Mouse (Mus musculus) liver, adult 2 months (tissue): ENCODE results near the gene Tex14. TPM values are rescaled to one million over a fixed set of nuclear protein-coding genes. Genes with fewer than 3 reads are reported as not detected.

Source experiments
- DNase-seq: peaks from one replicate; pipeline ENCODE4 v3.0.0-alpha.2; 2011; ENCODE audit warnings: low read depth, low spot score; ENCODE audit errors: extremely low read depth
- H3K27ac ChIP-seq: fragments of 200-500 bp; replicated peaks from 2 replicates; pipeline ENCODE4 v1.5.1; 2012; ENCODE audit warnings: low read depth, mild to moderate bottlenecking, control low read depth, inconsistent platforms, low read length; ENCODE audit not compliant: insufficient read depth
- H3K27me3 ChIP-seq: fragments of 200-500 bp; 2 replicates; pipeline ENCODE4 v1.6.1; 2012; ENCODE audit warnings: mild to moderate bottlenecking, moderate library complexity, low read length, inconsistent platforms; ENCODE audit not compliant: control insufficient read depth, insufficient read depth
- H3K36me3 ChIP-seq: fragments of 200-500 bp; 2 replicates; pipeline ENCODE4 v1.6.1; 2012; ENCODE audit warnings: low read length, inconsistent platforms; ENCODE audit not compliant: control insufficient read depth, insufficient read depth
- H3K4me1 ChIP-seq: fragments of 200-500 bp; 2 replicates; pipeline ENCODE4 v1.6.1; 2011; ENCODE audit warnings: low read length; ENCODE audit not compliant: control insufficient read depth, insufficient read depth
- H3K4me3 ChIP-seq: fragments of 200-500 bp; 2 replicates; pipeline ENCODE4 v1.5.1; 2011; ENCODE audit warnings: low read depth, mild to moderate bottlenecking, control low read depth, low read length, moderate library complexity; ENCODE audit not compliant: insufficient read depth
- H3K79me2 ChIP-seq: fragments of 200-500 bp; 2 replicates; pipeline ENCODE4 v1.6.1; 2012; ENCODE audit warnings: inconsistent platforms, mild to moderate bottlenecking, low read length, moderate library complexity; ENCODE audit not compliant: control insufficient read depth, insufficient read depth
- H3K9ac ChIP-seq: fragments of 200-500 bp; 2 replicates; pipeline ENCODE4 v1.6.1; 2012; ENCODE audit warnings: low read depth, mild to moderate bottlenecking, control low read depth, inconsistent platforms, low read length
- CTCF ChIP-seq: fragments of 200-500 bp; IDR thresholded peaks from 2 replicates; pipeline ENCODE4 v1.5.1; 2011; ENCODE audit warnings: low read depth, low read length, control low read depth
- POLR2A ChIP-seq: fragments of 200-500 bp; IDR thresholded peaks from 2 replicates; pipeline ENCODE4 v1.6.1; 2011; ENCODE audit warnings: low read length, control low read depth; ENCODE audit not compliant: insufficient read depth; ENCODE audit errors: extremely low read depth
- WGBS: fragments of 180-500 bp; shearing (Covaris S2); methylation state at CpG from one replicate; pipeline ENCODE4 v1.1.7; 2018; 5-methylcytosine and 5-hydroxymethylcytosine counted together
- polyA plus RNA-seq: library from polyadenylated mRNA; depleted of rRNA; stranded (reverse); fragments of >200 nt; gene quantifications from 2 replicates; pipeline ENCODE4 v1.2.3, GENCODE M21; 2012
- total RNA-seq: library from RNA; depleted of rRNA; stranded (reverse); fragments of >200 nt; gene quantifications from 2 replicates; pipeline ENCODE4 v1.2.3, GENCODE M21; 2014

Gene Tex14
- total and polyA plus RNA-seq, 2 experiments = 0.02 to 0.28 TPM

DNA sequence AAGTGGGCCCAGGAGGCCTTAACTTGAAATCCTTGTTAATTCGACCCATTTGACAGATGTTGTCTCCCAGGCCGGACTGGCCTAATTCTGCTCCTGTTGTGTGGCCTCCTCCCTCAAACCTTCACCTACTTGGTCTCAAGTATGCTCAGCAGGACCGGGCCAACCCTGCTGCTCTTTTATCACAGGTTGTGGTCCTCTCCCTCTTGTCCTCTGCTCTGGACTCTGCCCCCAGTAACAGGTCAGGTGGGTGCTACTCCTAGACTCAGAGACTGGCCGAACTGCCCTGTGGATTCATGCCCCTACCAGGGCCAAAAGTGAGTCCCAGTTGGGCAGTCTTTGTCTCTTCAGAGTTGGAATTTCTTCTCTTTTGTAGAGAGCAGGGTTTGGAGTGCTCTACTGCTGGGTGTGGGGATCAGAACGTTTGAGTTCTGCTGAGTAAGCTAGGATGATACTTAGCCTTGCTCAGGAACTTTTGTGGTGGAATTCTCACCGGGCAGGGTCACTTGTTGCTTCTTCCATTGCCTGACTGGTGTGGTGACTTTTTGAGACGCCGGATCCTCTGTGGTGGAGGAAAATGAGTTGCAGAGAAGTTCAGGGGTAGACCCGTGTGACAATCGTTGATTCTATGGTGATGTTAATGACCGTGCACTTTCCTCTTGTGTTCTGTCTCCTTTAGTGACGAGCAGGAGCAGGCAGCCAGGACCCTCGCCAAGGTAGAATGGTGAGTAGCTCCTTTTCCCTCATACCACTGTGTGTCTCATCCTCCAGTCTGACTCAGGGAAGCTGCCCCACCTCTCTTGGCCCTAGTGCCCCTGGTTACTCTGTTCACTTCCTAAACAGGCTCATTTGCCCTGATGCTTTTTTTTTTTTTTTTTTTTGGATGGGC lies 188.1 kb downstream of the Tex14 start:
- H3K36me3 ChIP-seq = peaks cover 9% of the 10 kb centered on the region
- TF ChIP-seq POLR2A = 0 out of 2 replicates have a peak, but pooled peaks have one; percentile 14
- no peak for TF ChIP-seq CTCF

DNA sequence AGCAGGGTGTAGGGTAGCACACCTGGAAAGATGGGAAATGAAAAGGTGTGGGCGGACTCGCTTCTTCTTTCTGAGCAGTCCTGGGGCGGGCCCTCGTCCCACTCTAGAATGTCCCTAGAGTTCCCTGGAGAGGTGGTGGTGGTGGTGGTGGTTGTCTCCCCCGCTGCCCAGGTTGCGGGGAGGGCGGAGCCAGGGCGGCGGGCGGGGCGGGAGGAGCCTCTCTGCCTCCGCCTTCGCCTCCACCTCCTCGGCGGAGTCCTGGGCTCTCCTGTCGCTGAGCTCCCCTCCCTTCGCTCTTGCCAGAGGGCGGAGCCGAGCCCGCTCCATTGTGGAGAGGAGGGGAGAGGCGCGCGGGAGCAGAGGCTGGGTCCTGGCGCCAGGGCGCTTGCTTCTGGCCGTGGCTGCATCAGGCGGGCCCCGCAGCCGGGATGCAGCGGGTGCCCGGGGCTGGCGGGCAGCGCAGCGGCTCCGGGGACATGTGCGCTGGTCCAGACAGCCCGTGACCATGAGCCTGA lies 190.5 kb downstream of the Tex14 start:
- Histone ChIP-seq H3K4me1 (peaks cover 14% of the 10 kb centered on the region), H3K79me2 (peaks cover 12% of the 10 kb centered on the region; the same call in 1 of the 2 replicates), H3K9ac (peak overlapping the region; percentile 59), H3K27me3 (no peaks in the 10 kb centered on the region), H3K27ac (peak overlapping the region; percentile 9), H3K4me3 (peak overlapping the region; percentile 62), H3K36me3 (peaks cover 26% of the 10 kb centered on the region)
- peak; percentile 77 for DNase-seq
- TF ChIP-seq CTCF = no peak
- no peak for TF ChIP-seq POLR2A
- 4% methylated on average over 34 of the region's 37 CpGs for WGBS

More for the DNA sequence above, 188.1 kb downstream of the Tex14 start:
- peaks cover 22% of the 10 kb centered on the region for H3K4me1 ChIP-seq
- WGBS = 9% methylated on average over 13 of the region's 13 CpGs
- H3K79me2 ChIP-seq = peaks cover 12% of the 10 kb centered on the region; the same call in 1 of the 2 replicates
- no peaks in the 10 kb centered on the region for H3K27me3 ChIP-seq
- DNase-seq = peak; percentile 97
- H3K27ac ChIP-seq = peak overlapping the region; percentile 91
- peak overlapping the region; percentile 81 for H3K9ac ChIP-seq
- H3K4me3 ChIP-seq = peak overlapping the region; percentile 71

DNA sequence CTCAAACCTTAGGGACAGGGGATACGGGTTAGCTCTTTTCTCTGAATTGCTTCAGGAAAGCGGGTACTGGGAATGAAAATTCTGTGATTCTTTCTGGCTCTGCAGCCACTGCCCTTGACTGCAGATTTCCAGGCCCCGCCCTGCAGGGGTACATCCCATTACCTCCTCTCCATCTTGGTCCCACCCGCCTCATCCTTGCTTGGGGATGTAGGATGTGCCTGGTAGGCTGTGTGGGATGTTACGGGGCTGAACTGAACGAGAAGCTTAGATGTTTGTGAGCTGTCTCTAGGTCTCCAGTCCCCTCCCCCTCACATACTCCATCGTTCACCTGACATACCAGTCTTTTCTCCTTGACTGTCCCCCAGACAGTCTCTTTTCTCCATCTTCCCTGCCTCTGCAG lies 191.1 kb downstream of the Tex14 start:
- peaks cover 32% of the 10 kb centered on the region for H3K36me3 ChIP-seq
- no peaks in the 10 kb centered on the region for H3K27me3 ChIP-seq
- 67% methylated on average over 7 of the region's 7 CpGs for WGBS
- H3K79me2 ChIP-seq = peaks cover 11% of the 10 kb centered on the region; the same call in 1 of the 2 replicates
- H3K4me1 ChIP-seq = peaks cover 14% of the 10 kb centered on the region
- TF ChIP-seq POLR2A = no peak
- peak overlapping the region; percentile 62 for H3K4me3 ChIP-seq
- H3K9ac ChIP-seq = peak overlapping the region; percentile 59
- DNase-seq = no peak
- H3K27ac ChIP-seq = no peak overlapping the region; the same call in 1 of the 2 replicates

DNA sequence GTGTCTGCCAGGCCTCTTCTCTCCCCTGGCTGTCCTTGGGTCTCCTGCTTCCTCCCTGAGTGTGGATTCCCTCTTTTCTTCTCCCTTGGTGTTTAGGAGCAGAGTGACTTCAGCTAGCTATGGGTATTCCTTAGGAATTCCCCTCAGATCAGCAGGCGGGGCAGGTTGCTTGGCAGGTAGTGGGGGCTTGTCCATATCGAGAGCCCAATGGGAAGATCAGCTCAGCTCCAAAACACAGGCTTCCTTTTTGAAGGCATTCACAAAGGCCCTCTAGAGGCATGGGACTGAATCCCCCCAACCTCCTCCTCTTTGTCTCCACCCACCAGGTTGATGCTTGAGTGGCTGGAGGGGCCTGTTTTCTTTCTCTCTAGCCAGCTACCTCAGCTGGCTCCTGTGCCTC lies 191.6 kb downstream of the Tex14 start:
- Histone ChIP-seq H3K36me3 (peaks cover 36% of the 10 kb centered on the region), H3K27ac (no peak overlapping the region), H3K4me3 (no peak overlapping the region)

DNA sequence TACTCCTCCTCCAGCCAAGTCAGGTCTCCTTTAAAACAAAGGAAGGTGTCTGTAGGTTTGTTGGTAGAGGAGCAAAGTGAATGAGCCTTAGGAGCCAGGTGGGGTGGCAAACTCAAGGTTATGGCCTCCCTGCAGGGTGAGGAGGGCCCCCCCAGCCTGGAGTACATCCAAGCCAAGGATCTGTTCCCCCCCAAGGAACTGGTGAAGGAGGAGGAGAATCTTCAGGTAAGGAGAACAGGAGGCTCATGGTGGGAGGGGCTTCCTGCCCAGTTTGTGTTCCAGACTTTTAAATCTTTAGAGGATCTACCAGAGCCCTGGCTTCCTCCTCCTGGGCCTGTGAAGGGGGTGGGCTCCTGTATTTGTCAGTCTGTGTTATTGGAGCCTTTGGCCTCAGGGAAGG lies 192.2 kb downstream of the Tex14 start:
- H3K27ac ChIP-seq = no peak overlapping the region
- H3K4me3 ChIP-seq = no peak overlapping the region
- TF ChIP-seq CTCF (no peak), POLR2A (no peak)
- peaks cover 14% of the 10 kb centered on the region for H3K4me1 ChIP-seq
- H3K36me3 ChIP-seq = peaks cover 42% of the 10 kb centered on the region
- peaks cover 9% of the 10 kb centered on the region; the same call in 1 of the 2 replicates for H3K79me2 ChIP-seq
- H3K9ac ChIP-seq = no peak overlapping the region
- DNase-seq = no peak
- H3K27me3 ChIP-seq = no peaks in the 10 kb centered on the region

More for the DNA sequence above, 191.6 kb downstream of the Tex14 start:
- WGBS = 88% methylated on average over 2 of the region's 2 CpGs
- Histone ChIP-seq H3K27me3 (no peaks in the 10 kb centered on the region), H3K9ac (no peak overlapping the region), H3K4me1 (peaks cover 14% of the 10 kb centered on the region), H3K79me2 (peaks cover 9% of the 10 kb centered on the region; the same call in 1 of the 2 replicates)
- TF ChIP-seq POLR2A (no peak), CTCF (no peak)
- DNase-seq = no peak
